Mouse (Mus musculus): ENCODE results near the gene Lgr4. TPM values are rescaled to one million over a fixed set of nuclear protein-coding genes. Genes with fewer than 3 reads are reported as not detected.

Lgr4 gene
- 0.35 TPM for polyA plus RNA-seq (2017; shearing (Covaris generic))

GRCm38 (mm10) chr2:109917496-109918413 is at the start of gene Lgr4:
Gene Lgr4, plus strand, starts transcription at chr2:109917647.

GRCm38 (mm10) chr2:109890597-109890996 is 26.9 kb upstream of the Lgr4 start, which contains the start of gene Lin7c:
Gene Lin7c, plus strand, starts transcription at chr2:109890853.

GRCm38 (mm10) chr2:110017616-110018505 is 100.4 kb downstream of the Lgr4 start, which contains the start of gene Ccdc34:
Gene Ccdc34, plus strand, starts transcription at chr2:110017817.

Other genes with a start within 250 kb of the Lgr4 start
- gene Bdnf, start 242.9 kb upstream of the Lgr4 start, polyA plus RNA-seq (2017; shearing (Covaris generic)) = not detected
- gene Lin7c, start 26.8 kb upstream of the Lgr4 start, polyA plus RNA-seq (2017; shearing (Covaris generic)) = 67.0 TPM
- 4.3 TPM for gene Ccdc34, start 100.2 kb downstream of the Lgr4 start, polyA plus RNA-seq (2017; shearing (Covaris generic))